13 mouse cellular contexts compared by ENCODE assay signal in genomic region chr2:62806931-62807330, GRCm38 (mm10).
DNase-seq lines count a peak whose midpoint lies in the region; ATAC-seq lines count a peak whose summit lies in the region.
"Had no signal": no experiment of that assay in that cellular context is flagged by ENCODE, and none has a peak within 500 bp of the region (broad histone marks: within the 10 kb centered on the region; RNA-seq: fewer than 3 reads in every experiment).

No protein-coding gene starts in this region.

- no peak overlapping the region for H3K4me3 ChIP-seq in neural tube, embryonic 11.5 days (ENCODE audit: low read depth, low read length)
- no peak overlapping the region for H3K4me3 ChIP-seq in hindbrain, embryonic 13.5 days
- no peak overlapping the region for H3K4me3 ChIP-seq in neural tube, embryonic 13.5 days
- H3K4me3 ChIP-seq: kidney, embryonic 15.5 days had no signal

- H3K9me3 ChIP-seq in neural tube, embryonic 11.5 days (ENCODE audit: control insufficient read depth, low read length), result no peaks in the 10 kb centered on the region
- no peaks in the 10 kb centered on the region for H3K9me3 ChIP-seq in hindbrain, embryonic 13.5 days
- H3K9me3 ChIP-seq in neural tube, embryonic 13.5 days, result no peaks in the 10 kb centered on the region
- H3K9me3 ChIP-seq: kidney, embryonic 15.5 days had no signal

- peak; percentile 25 for ATAC-seq in neural tube, embryonic 11.5 days (ENCODE audit: insufficient read depth, low FRiP score, low TSS enrichment)
- ATAC-seq in hindbrain, embryonic 13.5 days (ENCODE audit: low FRiP score), result peak; percentile 45
- peak; percentile 55 for ATAC-seq in neural tube, embryonic 13.5 days (ENCODE audit: low read depth)

- no peaks in the 10 kb centered on the region for H3K36me3 ChIP-seq in neural tube, embryonic 11.5 days (ENCODE audit: control insufficient read depth, insufficient read depth, low read length)
- no peaks in the 10 kb centered on the region for H3K36me3 ChIP-seq in hindbrain, embryonic 13.5 days
- H3K36me3 ChIP-seq in neural tube, embryonic 13.5 days, result no peaks in the 10 kb centered on the region
- H3K36me3 ChIP-seq: kidney, embryonic 15.5 days had no signal

- peak; percentile 26 to 28 for DNase-seq in cerebellum, postnatal 14 days
- no peak for DNase-seq in cerebellum, postnatal 36 days
- DNase-seq in neural tube, embryonic 11.5 days (ENCODE audit: low spot score), result no peak
- DNase-seq in neural tube, embryonic 10.5 days (ENCODE audit: extremely low spot score, low spot score), result no peak
- DNase-seq in heart, postnatal 4 days, result no peak
- DNase-seq in kidney, postnatal 4 days, result no peak
- DNase-seq: cerebellum, adult 11-12 months; heart, adult 18-20 months had no signal

- no peak overlapping the region for H3K27ac ChIP-seq in neural tube, embryonic 11.5 days (ENCODE audit: low read depth, low read length)
- peak overlapping the region; percentile 67 for H3K27ac ChIP-seq in hindbrain, embryonic 13.5 days
- H3K27ac ChIP-seq in neural tube, embryonic 13.5 days (replicated peaks), result 0 out of 2 replicates have a peak overlapping the region, but pooled peaks have one; percentile 30
- H3K27ac ChIP-seq: kidney, embryonic 15.5 days; liver, embryonic 14.5 days; macrophage had no signal

- H3K27me3 ChIP-seq in neural tube, embryonic 11.5 days (ENCODE audit: control insufficient read depth, insufficient read depth, low read length), result no peaks in the 10 kb centered on the region
- H3K27me3 ChIP-seq in hindbrain, embryonic 13.5 days, result no peaks in the 10 kb centered on the region
- H3K27me3 ChIP-seq in neural tube, embryonic 13.5 days, result no peaks in the 10 kb centered on the region
- H3K27me3 ChIP-seq: kidney, embryonic 15.5 days had no signal

- H3K4me1 ChIP-seq in neural tube, embryonic 11.5 days (ENCODE audit: control insufficient read depth, insufficient read depth, low read length), result no peaks in the 10 kb centered on the region
- H3K4me1 ChIP-seq in hindbrain, embryonic 13.5 days (replicated peaks), result peaks cover 8% of the 10 kb centered on the region
- H3K4me1 ChIP-seq in neural tube, embryonic 13.5 days (replicated peaks), result peaks cover 14% of the 10 kb centered on the region
- H3K4me1 ChIP-seq: kidney, embryonic 15.5 days had no signal

- 87% methylated on average over 3 of the region's 3 CpGs for WGBS in neural tube, embryonic 11.5 days
- WGBS in hindbrain, embryonic 13.5 days, result 81% methylated on average over 3 of the region's 3 CpGs
- 86% methylated on average over 3 of the region's 3 CpGs for WGBS in neural tube, embryonic 13.5 days

- no peak overlapping the region for H3K4me2 ChIP-seq in neural tube, embryonic 11.5 days (ENCODE audit: low read depth)
- H3K4me2 ChIP-seq in hindbrain, embryonic 13.5 days, result no peak overlapping the region
- H3K4me2 ChIP-seq in neural tube, embryonic 13.5 days, result no peak overlapping the region
- H3K4me2 ChIP-seq: kidney, embryonic 15.5 days had no signal

- no peak overlapping the region for H3K9ac ChIP-seq in neural tube, embryonic 11.5 days (ENCODE audit: low read length)
- H3K9ac ChIP-seq in hindbrain, embryonic 13.5 days, result no peak overlapping the region
- H3K9ac ChIP-seq in neural tube, embryonic 13.5 days, result no peak overlapping the region
- H3K9ac ChIP-seq: kidney, embryonic 15.5 days; liver, embryonic 14.5 days had no signal

Comparison
In these comparisons a context has a peak if more than half of its experiments do, and no peak if none do; other contexts are left out.
1. DNase-seq: peak in cerebellum, postnatal 14 days (2 of 2); none in cerebellum, postnatal 36 days (0 of 2), neural tube, embryonic 11.5 days (single experiment), neural tube, embryonic 10.5 days (single experiment), heart, postnatal 4 days (single experiment) and kidney, postnatal 4 days (0 of 2).
2. Peak in every context shown above with its lines, with median percentiles within 50 percentile points of each other: ATAC-seq.